In the genomic region with DNA sequence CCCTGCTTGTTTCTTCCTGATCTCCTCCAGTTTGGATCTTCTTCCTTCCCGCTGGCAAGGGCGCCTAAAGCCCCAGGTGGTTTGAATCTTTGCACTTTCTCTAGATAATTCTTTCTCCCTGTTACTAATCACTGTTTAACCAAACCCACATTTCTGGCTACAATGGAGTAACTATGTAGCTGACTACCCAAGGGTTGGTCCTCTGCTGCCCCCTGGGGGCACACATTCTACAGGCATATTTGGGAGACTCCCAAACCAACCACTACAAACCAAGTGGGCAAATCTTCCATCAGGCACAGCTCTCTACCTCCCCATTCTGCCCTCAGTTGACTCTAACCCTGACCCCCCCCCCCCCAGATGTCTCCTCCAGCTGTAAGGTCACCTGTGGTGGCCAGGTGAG, we compare ENCODE assay signal across 9 mouse cellular contexts.
DNase-seq lines count a peak whose midpoint lies in the region; ATAC-seq and TF ChIP-seq lines count a peak whose summit lies in the region.
"Had no signal": no experiment of that assay in that cellular context is flagged by ENCODE, and none has a peak within 500 bp of the region (broad histone marks: within the 10 kb centered on the region; RNA-seq: fewer than 3 reads in every experiment).

No protein-coding gene starts in this region.

- H3K9ac ChIP-seq in hindbrain, embryonic 14.5 days, result no peak overlapping the region
- H3K9ac ChIP-seq in hindbrain, embryonic 16.5 days (ENCODE audit: low read depth, low read length), result no peak overlapping the region
- no peak overlapping the region for H3K9ac ChIP-seq in forebrain, embryonic 14.5 days (ENCODE audit: low read length)
- H3K9ac ChIP-seq: neural tube, embryonic 13.5 days had no signal

- peaks cover 7% of the 10 kb centered on the region; the same call in 1 of the 2 replicates for H3K4me1 ChIP-seq in hindbrain, embryonic 14.5 days (replicated peaks; ENCODE audit: control insufficient read depth, insufficient read depth, low read length)
- H3K4me1 ChIP-seq in hindbrain, embryonic 16.5 days (ENCODE audit: control insufficient read depth, insufficient read depth, low read depth, low read length), result peaks cover 5% of the 10 kb centered on the region
- H3K4me1 ChIP-seq in forebrain, embryonic 14.5 days (ENCODE audit: control insufficient read depth, insufficient read depth, low read length), result no peaks in the 10 kb centered on the region

- peak; percentile 66 for DNase-seq in hindbrain, embryonic 14.5 days (ENCODE audit: low spot score)
- DNase-seq in brain, embryonic 14.5 days (ENCODE audit: low read depth), result peak; percentile 61
- peak; percentile 74 for DNase-seq in forebrain, embryonic 14.5 days (ENCODE audit: low spot score)
- peak; percentile 73 for DNase-seq in hindlimb bud, embryonic 11.5 days (ENCODE audit: extremely low spot score, low read depth, low spot score)
- DNase-seq in left cerebral cortex, postnatal 14 days (ENCODE audit: low spot score in 2 of 2), result peak; percentile 69 to 78
- DNase-seq in naive thymus-derived CD4-positive, alpha-beta T cell, adult 2 months (ENCODE audit: low read depth), result peak; percentile 64
- DNase-seq in thymus, adult 18-20 months, result peak; percentile 22 to 23

- H3K36me3 ChIP-seq in hindbrain, embryonic 14.5 days (replicated peaks; ENCODE audit: control insufficient read depth, insufficient read depth), result no peaks in the 10 kb centered on the region
- no peaks in the 10 kb centered on the region for H3K36me3 ChIP-seq in hindbrain, embryonic 16.5 days (ENCODE audit: control insufficient read depth, insufficient read depth, low read length)
- no peaks in the 10 kb centered on the region for H3K36me3 ChIP-seq in forebrain, embryonic 14.5 days (ENCODE audit: control insufficient read depth, insufficient read depth, low read length)
- H3K36me3 ChIP-seq: neural tube, embryonic 13.5 days had no signal

- no peaks in the 10 kb centered on the region for H3K27me3 ChIP-seq in hindbrain, embryonic 14.5 days (ENCODE audit: control insufficient read depth, insufficient read depth, low read length)
- no peaks in the 10 kb centered on the region for H3K27me3 ChIP-seq in hindbrain, embryonic 16.5 days (replicated peaks; ENCODE audit: control insufficient read depth, insufficient read depth, low read length)
- H3K27me3 ChIP-seq in forebrain, embryonic 14.5 days (replicated peaks; ENCODE audit: control insufficient read depth, insufficient read depth, low read length), result no peaks in the 10 kb centered on the region
- H3K27me3 ChIP-seq: neural tube, embryonic 13.5 days had no signal

- 0 out of 2 replicates have a peak, but pooled peaks cover 2% of the 10 kb centered on the region for H3K9me3 ChIP-seq in hindbrain, embryonic 14.5 days (ENCODE audit: control insufficient read depth, low read length)
- no peaks in the 10 kb centered on the region for H3K9me3 ChIP-seq in hindbrain, embryonic 16.5 days (ENCODE audit: control insufficient read depth, low read length)
- H3K9me3 ChIP-seq in forebrain, embryonic 14.5 days (replicated peaks; ENCODE audit: control insufficient read depth, low read length), result no peaks in the 10 kb centered on the region
- H3K9me3 ChIP-seq: neural tube, embryonic 13.5 days had no signal

- ATAC-seq in hindbrain, embryonic 14.5 days (ENCODE audit: low FRiP score), result no peak
- ATAC-seq in hindbrain, embryonic 16.5 days, result no peak
- ATAC-seq in forebrain, embryonic 14.5 days, result no peak

- intact Hi-C loops in left cerebral cortex, postnatal 14 days (cut with DNase I), result loop anchor here (5.0 kb wide), 1 partner anchor 48 kb away; no protein-coding TSS in a partner anchor

- no peak overlapping the region for H3K27ac ChIP-seq in hindbrain, embryonic 14.5 days
- no peak overlapping the region for H3K27ac ChIP-seq in hindbrain, embryonic 16.5 days (ENCODE audit: low read depth, low read length)
- no peak overlapping the region for H3K27ac ChIP-seq in forebrain, embryonic 14.5 days (ENCODE audit: low read depth, low read length)
- H3K27ac ChIP-seq: neural tube, embryonic 13.5 days had no signal

- no peak overlapping the region for H3K4me2 ChIP-seq in hindbrain, embryonic 14.5 days (replicated peaks)
- no peak overlapping the region for H3K4me2 ChIP-seq in hindbrain, embryonic 16.5 days (ENCODE audit: low read length)
- H3K4me2 ChIP-seq in forebrain, embryonic 14.5 days (ENCODE audit: low read length), result no peak overlapping the region
- H3K4me2 ChIP-seq: neural tube, embryonic 13.5 days had no signal

- TF ChIP-seq POLR2A in brain, embryonic 14.5 days (IDR thresholded peaks at IDR 0.05; ENCODE audit: borderline replicate concordance, extremely low read depth, insufficient read depth, insufficient read length, poor library complexity, severe bottlenecking), result no peak

- no peak overlapping the region for H3K4me3 ChIP-seq in hindbrain, embryonic 14.5 days (replicated peaks; ENCODE audit: low read length)
- no peak overlapping the region for H3K4me3 ChIP-seq in hindbrain, embryonic 16.5 days (ENCODE audit: low read length)
- no peak overlapping the region for H3K4me3 ChIP-seq in forebrain, embryonic 14.5 days (ENCODE audit: low read depth, low read length)
- H3K4me3 ChIP-seq: neural tube, embryonic 13.5 days had no signal

- 61% methylated on average over 2 of the region's 2 CpGs for WGBS in hindbrain, embryonic 14.5 days
- 72% methylated on average over 2 of the region's 2 CpGs for WGBS in hindbrain, embryonic 16.5 days
- WGBS in forebrain, embryonic 14.5 days, result 66% methylated on average over 2 of the region's 2 CpGs

- TF ChIP-seq CTCF in brain, embryonic 14.5 days (IDR thresholded peaks at IDR 0.05; ENCODE audit: borderline replicate concordance, extremely low read depth, insufficient read depth, insufficient read length), result peak; percentile 57; the same call in 1 of the 2 replicates

Comparison
In these comparisons a context has a peak if more than half of its experiments do, and no peak if none do; other contexts are left out.
1. DNase-seq: peak in every context shown above with its lines; median percentile 74 in forebrain, embryonic 14.5 days; 74 in left cerebral cortex, postnatal 14 days; 73 in hindlimb bud, embryonic 11.5 days; 66 in hindbrain, embryonic 14.5 days; 64 in naive thymus-derived CD4-positive, alpha-beta T cell, adult 2 months; 61 in brain, embryonic 14.5 days; 22 in thymus, adult 18-20 months.